Mouse (Mus musculus): ENCODE measurements around the gene Eif2b2. TPM values are rescaled to one million over a fixed set of nuclear protein-coding genes. Genes with fewer than 3 reads are reported as not detected.

The Eif2b2 gene
- polyA plus RNA-seq, 1 experiment = not detected

DNA sequence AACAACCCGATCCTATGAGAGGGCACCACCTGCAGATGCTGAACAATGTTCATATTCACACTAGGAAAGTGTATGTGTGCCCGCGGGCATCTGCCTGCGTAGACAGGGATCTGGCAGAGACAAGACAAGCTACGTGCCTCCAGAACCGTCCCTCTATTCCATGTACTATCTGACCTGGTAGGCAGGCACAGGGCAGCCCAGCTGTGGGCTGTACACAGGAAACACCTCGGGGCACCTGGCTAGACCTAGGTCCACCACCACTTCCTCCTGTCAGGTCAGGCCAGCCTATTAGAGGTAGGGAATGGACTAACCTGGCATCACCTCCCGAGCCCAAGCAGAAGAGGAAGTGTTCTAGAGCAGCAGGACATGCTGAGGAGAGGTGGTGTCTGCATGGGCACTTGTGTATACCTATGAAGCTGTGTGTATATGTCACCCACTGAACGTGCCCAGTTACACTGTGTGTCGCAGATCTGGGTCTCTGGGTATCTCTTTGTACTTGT is 41.5 kb upstream of the Eif2b2 start, which contains the start of gene Pgf:
Gene Pgf, minus strand, starts transcription at position 51 of the 500 bp plus-strand sequence.
- peaks cover 43% of the 10 kb centered on the region for H3K4me1 ChIP-seq (ENCODE audit: control insufficient read depth, insufficient read depth, low read length)
- peak within 1 kb of the TSS; percentile 34 for H3K4me3 ChIP-seq (ENCODE audit: insufficient read depth, low read depth, low read length)
- no peak for TF ChIP-seq POLR2A (IDR thresholded peaks at IDR 0.05; ENCODE audit: insufficient read depth, low read depth, low read length)
- no peak for TF ChIP-seq CTCF (IDR thresholded peaks at IDR 0.05; ENCODE audit: insufficient read depth, low read depth, low read length)
- WGBS = 81% methylated on average over 10 of the region's 10 CpGs
- no peak within 1 kb of the TSS for H3K27ac ChIP-seq (ENCODE audit: insufficient read depth, low read depth, low read length)

DNA sequence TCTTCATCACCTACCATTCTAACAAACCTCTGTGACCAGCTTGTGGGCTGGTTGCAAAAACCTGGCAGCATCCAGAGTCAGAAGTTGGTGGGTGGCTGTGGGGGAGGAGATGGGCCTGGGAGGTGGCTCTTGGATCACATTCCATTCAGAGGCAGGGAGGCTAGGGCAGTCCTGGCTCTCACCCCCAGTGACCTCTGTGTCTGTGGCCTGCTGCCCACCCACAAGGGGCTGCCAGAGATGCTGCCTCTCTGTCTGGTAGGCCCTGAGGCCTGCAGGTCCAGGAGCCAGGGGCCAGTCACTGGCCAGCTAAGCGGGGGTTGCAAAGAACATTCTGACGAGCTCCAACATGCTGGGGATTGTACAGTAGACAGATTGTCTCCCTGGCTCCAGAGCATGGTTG is 41.0 kb upstream of the Eif2b2 start:
- no peak overlapping the region for H3K4me3 ChIP-seq (ENCODE audit: insufficient read depth, low read depth, low read length)
- H3K27ac ChIP-seq (ENCODE audit: insufficient read depth, low read depth, low read length) = no peak overlapping the region
- no peak for TF ChIP-seq CTCF (IDR thresholded peaks at IDR 0.05; ENCODE audit: insufficient read depth, low read depth, low read length)
- no peak for TF ChIP-seq POLR2A (IDR thresholded peaks at IDR 0.05; ENCODE audit: insufficient read depth, low read depth, low read length)
- peaks cover 45% of the 10 kb centered on the region for H3K4me1 ChIP-seq (ENCODE audit: control insufficient read depth, insufficient read depth, low read length)
- 93% methylated on average over 2 of the region's 2 CpGs for WGBS

DNA sequence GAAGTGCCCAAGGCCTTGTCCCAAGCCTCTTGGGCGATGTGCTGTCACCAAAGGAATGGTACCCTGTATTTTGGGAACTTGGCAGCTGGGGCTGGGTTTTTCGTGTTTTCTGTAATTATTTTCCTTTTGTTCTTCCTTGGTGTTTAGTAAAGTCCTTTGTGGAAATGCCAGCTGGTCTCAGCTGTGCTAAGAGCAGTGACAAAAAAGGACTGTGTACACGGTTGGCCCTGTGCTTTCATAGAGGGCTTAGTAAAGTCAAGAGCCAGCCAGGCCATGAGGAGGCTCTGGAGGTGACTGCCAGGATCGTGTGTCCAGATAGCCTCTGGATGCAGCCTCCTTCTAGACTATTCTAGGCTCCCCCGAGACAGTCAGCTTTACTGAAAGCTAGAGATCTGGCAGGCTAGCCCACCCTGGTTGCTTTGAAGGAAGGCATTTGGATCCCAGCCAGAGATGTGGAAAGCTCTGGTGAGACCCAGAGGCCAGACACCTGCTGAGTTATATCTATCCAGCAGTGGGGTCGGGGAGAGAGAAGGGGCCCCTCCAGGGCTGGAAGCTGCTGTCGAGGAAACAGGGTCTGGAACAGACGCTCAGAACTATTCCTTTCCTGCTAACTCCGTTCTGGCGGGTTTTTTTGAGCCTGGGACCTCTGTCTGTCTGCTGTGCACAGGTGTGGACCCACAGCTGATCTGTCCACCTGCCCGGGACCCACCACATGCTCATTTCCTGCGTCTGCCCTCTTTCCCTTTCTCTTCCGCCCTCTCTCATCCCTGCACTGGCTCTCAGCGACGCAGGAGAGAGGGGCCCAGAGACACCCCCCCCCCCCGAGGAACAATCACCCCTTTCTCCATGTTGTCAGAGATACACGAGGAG is 37.6 kb upstream of the Eif2b2 start:
- Histone ChIP-seq H3K27ac (ENCODE audit: insufficient read depth, low read depth, low read length) (no peak overlapping the region), H3K4me3 (ENCODE audit: insufficient read depth, low read depth, low read length) (no peak overlapping the region), H3K4me1 (ENCODE audit: control insufficient read depth, insufficient read depth, low read length) (peaks cover 37% of the 10 kb centered on the region)
- TF ChIP-seq CTCF (IDR thresholded peaks at IDR 0.05; ENCODE audit: insufficient read depth, low read depth, low read length) (no peak), POLR2A (IDR thresholded peaks at IDR 0.05; ENCODE audit: insufficient read depth, low read depth, low read length) (no peak)
- 29% methylated on average over 17 of the region's 17 CpGs for WGBS

DNA sequence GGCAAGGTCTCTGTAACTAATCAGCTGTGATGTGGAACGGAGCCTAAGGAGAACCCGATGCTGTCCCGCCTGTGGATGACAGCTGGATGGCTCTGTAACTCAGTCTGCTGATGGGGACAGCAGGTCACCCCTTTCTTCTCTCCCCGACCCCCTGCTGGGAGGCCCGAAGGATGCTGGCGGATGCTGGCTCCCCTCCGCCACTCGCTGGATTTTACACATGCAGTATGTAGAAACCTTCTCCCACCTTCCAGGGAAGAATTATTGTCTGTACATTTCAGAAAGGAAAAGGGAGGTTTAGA is 37.0 kb upstream of the Eif2b2 start:
- no peak for TF ChIP-seq CTCF (IDR thresholded peaks at IDR 0.05; ENCODE audit: insufficient read depth, low read depth, low read length)
- TF ChIP-seq POLR2A (IDR thresholded peaks at IDR 0.05; ENCODE audit: insufficient read depth, low read depth, low read length) = no peak
- no peak overlapping the region for H3K4me3 ChIP-seq (ENCODE audit: insufficient read depth, low read depth, low read length)
- H3K4me1 ChIP-seq (ENCODE audit: control insufficient read depth, insufficient read depth, low read length) = peaks cover 31% of the 10 kb centered on the region
- WGBS = 29% methylated on average over 8 of the region's 8 CpGs
- no peak overlapping the region for H3K27ac ChIP-seq (ENCODE audit: insufficient read depth, low read depth, low read length)

DNA sequence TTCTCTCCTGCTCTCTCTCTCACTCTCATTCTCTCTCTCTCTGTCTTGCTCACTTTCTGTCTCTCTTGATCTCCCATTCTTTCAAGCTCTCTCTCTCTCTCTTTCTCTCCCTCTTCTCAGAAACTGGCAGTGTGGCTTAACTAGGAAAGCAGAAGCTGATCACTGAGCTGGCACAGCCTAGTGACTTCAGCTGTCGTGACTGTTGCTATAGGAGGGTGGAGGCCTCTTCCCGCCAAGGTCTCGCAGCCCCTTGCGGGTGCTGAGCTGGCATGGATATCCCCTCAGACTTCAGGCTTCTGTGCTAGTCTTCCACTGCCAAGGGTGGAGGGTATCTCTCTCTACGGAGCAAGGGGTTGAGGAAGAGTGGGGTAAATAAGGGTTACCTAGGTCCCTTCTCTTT is 36.4 kb upstream of the Eif2b2 start:
- no peak for TF ChIP-seq POLR2A (IDR thresholded peaks at IDR 0.05; ENCODE audit: insufficient read depth, low read depth, low read length)
- TF ChIP-seq CTCF (IDR thresholded peaks at IDR 0.05; ENCODE audit: insufficient read depth, low read depth, low read length) = no peak
- Histone ChIP-seq H3K27ac (ENCODE audit: insufficient read depth, low read depth, low read length) (no peak overlapping the region), H3K4me1 (ENCODE audit: control insufficient read depth, insufficient read depth, low read length) (peaks cover 29% of the 10 kb centered on the region), H3K4me3 (ENCODE audit: insufficient read depth, low read depth, low read length) (no peak overlapping the region)
- WGBS = 44% methylated on average over 5 of the region's 5 CpGs

DNA sequence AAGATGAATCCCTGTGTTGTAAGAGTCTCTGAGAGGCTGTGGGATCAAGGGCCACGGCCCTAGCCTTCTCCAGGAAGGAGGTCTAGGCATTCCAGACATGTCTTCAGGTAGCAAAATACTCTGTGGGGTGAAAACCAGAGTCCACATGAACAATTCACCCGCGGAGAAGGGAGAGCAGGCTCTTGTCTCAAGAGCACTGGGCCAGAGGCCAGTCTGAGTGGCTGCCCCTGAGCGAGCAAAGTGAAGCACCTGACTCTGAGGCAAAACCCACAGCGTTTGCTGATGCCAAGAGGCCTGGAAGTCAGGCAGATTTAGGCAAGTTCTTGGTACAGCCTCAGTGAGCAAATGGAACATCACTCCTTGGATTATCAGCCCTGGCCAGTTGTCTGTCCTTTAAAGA is 35.2 kb upstream of the Eif2b2 start:
- TF ChIP-seq POLR2A (IDR thresholded peaks at IDR 0.05; ENCODE audit: insufficient read depth, low read depth, low read length) = no peak
- no peak for TF ChIP-seq CTCF (IDR thresholded peaks at IDR 0.05; ENCODE audit: insufficient read depth, low read depth, low read length)
- H3K4me3 ChIP-seq (ENCODE audit: insufficient read depth, low read depth, low read length) = no peak overlapping the region
- peaks cover 29% of the 10 kb centered on the region for H3K4me1 ChIP-seq (ENCODE audit: control insufficient read depth, insufficient read depth, low read length)
- 72% methylated on average over 5 of the region's 5 CpGs for WGBS
- no peak overlapping the region for H3K27ac ChIP-seq (ENCODE audit: insufficient read depth, low read depth, low read length)

DNA sequence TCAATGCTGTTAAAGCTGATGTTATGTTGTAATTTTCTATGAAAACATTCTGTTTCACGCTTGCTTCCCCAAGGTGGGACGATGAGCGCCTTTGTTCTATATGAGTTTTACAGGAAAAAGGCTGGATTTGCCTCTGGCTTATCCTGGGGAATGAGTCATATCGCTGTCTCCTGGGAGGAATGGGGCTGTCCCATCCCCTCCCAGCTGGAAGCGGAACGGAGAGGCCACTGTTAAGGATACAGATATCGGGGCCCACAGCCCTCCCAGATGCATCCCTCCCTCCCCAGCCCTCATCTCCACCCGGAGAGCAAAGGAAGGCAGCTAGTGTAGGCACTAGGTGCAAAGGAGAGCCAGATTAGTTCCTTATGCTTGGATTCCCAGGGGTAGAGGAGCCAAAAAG is 33.5 kb upstream of the Eif2b2 start:
- Histone ChIP-seq H3K4me3 (ENCODE audit: insufficient read depth, low read depth, low read length) (no peak overlapping the region), H3K27ac (ENCODE audit: insufficient read depth, low read depth, low read length) (no peak overlapping the region), H3K4me1 (ENCODE audit: control insufficient read depth, insufficient read depth, low read length) (peaks cover 29% of the 10 kb centered on the region)
- 31% methylated on average over 8 of the region's 8 CpGs for WGBS
- TF ChIP-seq CTCF (IDR thresholded peaks at IDR 0.05; ENCODE audit: insufficient read depth, low read depth, low read length) (no peak), POLR2A (IDR thresholded peaks at IDR 0.05; ENCODE audit: insufficient read depth, low read depth, low read length) (no peak)

DNA sequence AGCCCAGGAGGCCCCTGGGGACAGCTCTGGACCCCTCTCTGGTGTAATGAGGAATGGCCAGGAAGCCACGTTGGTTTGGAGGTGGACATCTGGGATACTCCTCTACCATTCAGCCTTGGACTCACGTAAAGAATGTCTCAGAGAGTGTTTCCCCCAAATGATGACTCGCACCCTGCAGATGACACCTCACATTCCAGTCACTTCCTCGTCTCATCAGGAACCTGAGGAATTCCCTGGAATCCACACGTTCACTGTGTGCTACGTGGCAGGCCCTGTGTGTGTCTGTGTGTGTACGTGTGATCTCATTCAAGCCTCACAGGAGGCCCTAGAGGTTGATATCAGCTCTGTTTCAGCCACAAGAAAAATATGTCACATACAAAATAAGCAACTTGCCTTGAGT is 32.9 kb upstream of the Eif2b2 start:
- WGBS = 72% methylated on average over 7 of the region's 7 CpGs
- Histone ChIP-seq H3K4me1 (ENCODE audit: control insufficient read depth, insufficient read depth, low read length) (peaks cover 24% of the 10 kb centered on the region), H3K4me3 (ENCODE audit: insufficient read depth, low read depth, low read length) (no peak overlapping the region), H3K27ac (ENCODE audit: insufficient read depth, low read depth, low read length) (no peak overlapping the region)
- TF ChIP-seq CTCF (IDR thresholded peaks at IDR 0.05; ENCODE audit: insufficient read depth, low read depth, low read length) (no peak), POLR2A (IDR thresholded peaks at IDR 0.05; ENCODE audit: insufficient read depth, low read depth, low read length) (no peak)

DNA sequence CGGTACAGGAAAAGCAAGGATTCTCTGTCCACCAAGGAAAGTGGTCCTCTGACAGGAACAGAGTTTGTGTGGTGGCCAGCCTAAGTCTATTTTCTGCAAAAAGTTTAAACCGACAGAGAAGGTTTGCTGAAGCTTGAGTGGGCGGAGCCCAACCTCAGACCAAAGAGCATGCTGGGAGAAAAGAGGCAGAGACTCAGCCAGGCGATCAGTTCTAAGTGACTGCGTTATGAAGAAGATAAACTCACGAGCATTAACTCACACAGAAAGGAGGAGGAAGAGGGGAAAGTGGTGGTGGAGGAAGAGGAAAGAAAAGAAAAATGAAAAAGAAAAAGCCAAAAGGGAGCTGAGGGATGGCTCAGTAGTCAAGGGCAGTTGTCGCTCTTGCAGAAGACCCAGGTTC is 29.0 kb upstream of the Eif2b2 start:
- H3K4me3 ChIP-seq (ENCODE audit: insufficient read depth, low read depth, low read length) = no peak overlapping the region
- peaks cover 21% of the 10 kb centered on the region for H3K4me1 ChIP-seq (ENCODE audit: control insufficient read depth, insufficient read depth, low read length)
- WGBS = 87% methylated on average over 7 of the region's 7 CpGs
- TF ChIP-seq POLR2A (IDR thresholded peaks at IDR 0.05; ENCODE audit: insufficient read depth, low read depth, low read length) (no peak), CTCF (IDR thresholded peaks at IDR 0.05; ENCODE audit: insufficient read depth, low read depth, low read length) (no peak)
- no peak overlapping the region for H3K27ac ChIP-seq (ENCODE audit: insufficient read depth, low read depth, low read length)
